Mouse (Mus musculus): ENCODE data around the gene Polm. TPM values are rescaled to one million over a fixed set of nuclear protein-coding genes. Genes with fewer than 3 reads are reported as not detected.

Polm gene
- total RNA-seq (2021) = 10 to 100 TPM in 1 of 2 experiments, 1 to 10 TPM in 1; 8.6 to 10.5 TPM
- long read RNA-seq, experiment 1, partial matches to known transcripts = 1 of 10 reads
- long read RNA-seq, experiment 1, other reads (novel, unspliced or antisense) = 6 of 10 reads
- long read RNA-seq, experiment 2, partial matches to known transcripts = 0 of 1 reads
- long read RNA-seq, experiment 2, other reads (novel, unspliced or antisense) = 1 of 1 reads

DNA sequence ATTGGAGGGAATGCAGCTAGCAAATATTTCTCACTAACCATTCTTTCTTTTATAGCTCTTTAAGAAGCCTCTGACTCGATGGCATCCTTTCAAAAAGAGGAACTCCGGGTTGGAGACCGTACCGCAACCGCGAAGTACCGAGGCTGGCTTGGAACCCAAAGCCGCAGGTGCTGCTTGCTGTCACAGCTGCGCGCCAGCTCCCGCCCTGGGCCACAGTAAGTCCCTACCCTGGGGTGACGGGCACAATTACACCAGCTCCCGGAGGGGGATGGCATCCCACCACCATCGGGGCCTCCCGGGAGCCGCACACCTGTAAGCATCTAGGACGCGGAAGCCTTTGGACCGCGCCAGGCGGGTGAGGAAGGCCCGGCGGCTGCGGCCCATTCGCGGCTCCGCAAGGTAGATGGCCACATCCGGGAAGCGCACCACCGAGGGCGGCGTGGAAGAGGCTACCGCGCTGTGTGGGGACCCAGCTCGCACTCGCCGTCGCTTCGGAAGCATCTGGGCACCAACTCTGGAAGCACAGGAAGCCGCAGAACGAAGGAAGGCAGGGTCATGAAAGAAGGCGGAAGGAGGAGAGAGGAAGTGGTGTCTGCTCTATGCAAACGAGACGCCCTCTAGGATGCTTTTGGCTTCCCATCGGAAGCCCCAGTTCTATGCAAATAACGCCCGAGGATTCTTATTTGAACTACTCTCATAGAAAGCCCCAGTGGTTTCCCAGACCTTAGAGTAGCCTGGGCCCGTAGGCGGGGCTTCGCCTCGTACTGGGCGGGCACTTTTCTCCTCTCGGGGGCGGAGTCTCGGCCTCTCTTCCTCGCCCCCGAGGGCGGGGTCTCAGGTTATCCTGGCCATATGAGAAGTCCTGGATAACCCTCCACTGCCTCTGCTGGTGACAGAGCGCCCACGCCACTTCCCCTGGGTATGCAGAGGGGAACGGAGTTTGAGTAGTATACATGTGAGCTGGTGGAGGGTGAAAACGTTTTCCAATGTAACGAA is at the start of gene Polm:
Gene Polm, minus strand, starts transcription at position 766 of the 996 bp plus-strand sequence.
- peak within 1 kb of the TSS; percentile 71 for H3K4me3 ChIP-seq
- peak; percentile 63 for TF ChIP-seq CTCF (IDR thresholded peaks at IDR 0.05)
- DNase-seq (ENCODE audit: extremely low spot score in 1 of 2, low spot score in 2 of 2) = peak; percentile 80 to 86
- H3K27ac ChIP-seq = peak within 1 kb of the TSS; percentile 87
- intact Hi-C loops (cut with DNase I) = loop anchor here (2.0 kb wide), 2 partner anchors 41 to 49 kb away; partner anchors contain the start of genes Dbnl and Pold2

DNA sequence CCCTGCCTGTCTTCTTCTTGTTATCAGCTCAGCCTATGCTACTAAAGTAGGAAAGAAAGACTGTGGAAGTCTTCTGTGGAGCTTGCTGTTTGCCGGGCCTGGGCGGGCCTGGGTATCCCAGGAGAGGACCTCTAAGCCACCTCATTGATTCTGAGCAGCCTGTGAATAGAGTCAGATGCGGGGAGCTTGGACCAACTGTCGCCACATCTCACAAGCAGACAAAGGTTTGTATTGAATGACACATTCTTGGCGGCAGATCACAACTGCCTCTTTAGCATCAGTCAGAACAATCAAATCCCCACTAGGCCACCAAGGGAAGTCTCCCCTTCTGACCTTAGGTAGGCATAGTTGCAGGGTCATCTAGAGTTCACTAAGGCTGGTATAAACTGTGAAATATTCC is 49.4 kb upstream of the Polm start:
- no peak for TF ChIP-seq CTCF (IDR thresholded peaks at IDR 0.05)
- intact Hi-C loops (cut with DNase I) = loop anchor here (2.0 to 10.0 kb wide), 2 partner anchors 26 to 402 kb away; no protein-coding TSS in a partner anchor
- H3K4me3 ChIP-seq = no peak overlapping the region
- no peak overlapping the region for H3K27ac ChIP-seq
- no peak for DNase-seq (ENCODE audit: extremely low spot score in 1 of 2, low spot score in 2 of 2)

DNA sequence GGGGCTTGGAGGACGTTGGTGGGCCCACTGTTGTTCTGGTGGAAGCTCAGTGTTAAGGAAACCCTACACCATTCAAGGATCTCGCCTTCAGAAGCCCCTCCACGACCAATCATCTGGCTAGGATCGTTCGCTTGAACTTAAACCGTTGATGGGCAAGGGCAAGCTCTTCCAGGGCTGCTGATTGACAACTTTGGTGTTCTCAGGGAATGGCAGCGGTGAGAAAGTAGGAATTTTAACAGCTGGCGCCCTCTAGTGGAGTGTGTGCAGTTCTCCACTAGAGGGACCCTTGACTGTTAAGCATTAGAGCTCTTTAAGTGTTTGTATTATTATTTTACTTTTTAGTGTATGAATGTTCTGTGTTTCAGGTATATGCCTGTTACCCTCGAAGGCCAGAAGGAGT is 48.4 kb upstream of the Polm start:
- Histone ChIP-seq H3K4me3 (no peak overlapping the region), H3K27ac (no peak overlapping the region)
- TF ChIP-seq CTCF (IDR thresholded peaks at IDR 0.05) = peak; percentile 96
- DNase-seq (ENCODE audit: extremely low spot score in 1 of 2, low spot score in 2 of 2) = peak; percentile 58 to 59
- intact Hi-C loops (cut with DNase I) = loop anchor here (2.0 to 10.0 kb wide), 2 partner anchors 27 to 401 kb away; no protein-coding TSS in a partner anchor

DNA sequence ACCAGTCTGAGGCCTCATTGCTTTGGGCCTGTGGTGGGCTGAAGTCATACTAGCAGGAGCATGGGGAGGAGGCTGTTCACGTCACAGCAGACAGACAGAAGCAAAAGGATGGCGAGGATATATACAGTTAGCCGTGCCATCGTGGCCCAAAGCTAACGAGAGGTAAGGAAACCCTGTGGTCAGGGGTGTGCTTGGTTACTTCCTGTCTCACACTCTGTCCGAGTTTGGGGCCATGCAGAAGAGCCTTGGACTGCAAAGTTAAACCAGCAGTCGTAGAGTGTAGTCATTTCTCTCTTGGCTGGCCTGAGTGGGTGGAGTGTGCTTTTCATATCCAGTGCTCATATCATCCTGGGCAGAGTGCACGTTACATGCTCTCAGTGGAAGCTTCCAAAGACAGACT is 44.7 kb upstream of the Polm start:
- intact Hi-C loops (cut with DNase I) = loop anchor here (10.0 kb wide), 1 partner anchor 398 kb away; no protein-coding TSS in a partner anchor
- Histone ChIP-seq H3K4me3 (no peak overlapping the region), H3K27ac (no peak overlapping the region)
- DNase-seq (ENCODE audit: extremely low spot score in 1 of 2, low spot score in 2 of 2) = no peak
- no peak for TF ChIP-seq CTCF (IDR thresholded peaks at IDR 0.05)

DNA sequence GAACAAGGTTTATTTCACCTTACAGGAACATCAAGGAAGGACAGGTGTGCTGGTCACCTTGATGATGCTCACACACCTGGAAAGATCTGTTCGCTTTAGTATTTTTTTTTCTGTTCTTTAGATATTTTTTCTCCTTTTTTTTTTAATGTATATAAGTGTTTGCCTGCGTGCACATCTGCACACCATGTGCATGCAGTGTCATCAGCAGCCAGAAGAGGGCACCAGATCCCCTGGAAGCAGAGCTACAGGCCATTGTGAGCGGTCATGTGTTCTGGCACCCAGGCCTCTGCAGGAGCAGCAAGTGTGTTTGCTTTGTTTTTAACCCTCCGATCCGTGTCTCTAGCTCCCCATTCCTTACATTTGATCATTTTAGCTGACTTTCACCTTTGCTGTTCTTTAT is 42.1 kb upstream of the Polm start:
- Histone ChIP-seq H3K27ac (no peak overlapping the region), H3K4me3 (no peak overlapping the region)
- intact Hi-C loops (cut with DNase I) = loop anchor here (2.0 to 10.0 kb wide), 4 partner anchors 43 to 395 kb away; partner anchors contain the start of genes Dbnl and Ykt6
- DNase-seq (ENCODE audit: extremely low spot score in 1 of 2, low spot score in 2 of 2) = peak; percentile 38 to 51
- peak; percentile 70 for TF ChIP-seq CTCF (IDR thresholded peaks at IDR 0.05)

DNA sequence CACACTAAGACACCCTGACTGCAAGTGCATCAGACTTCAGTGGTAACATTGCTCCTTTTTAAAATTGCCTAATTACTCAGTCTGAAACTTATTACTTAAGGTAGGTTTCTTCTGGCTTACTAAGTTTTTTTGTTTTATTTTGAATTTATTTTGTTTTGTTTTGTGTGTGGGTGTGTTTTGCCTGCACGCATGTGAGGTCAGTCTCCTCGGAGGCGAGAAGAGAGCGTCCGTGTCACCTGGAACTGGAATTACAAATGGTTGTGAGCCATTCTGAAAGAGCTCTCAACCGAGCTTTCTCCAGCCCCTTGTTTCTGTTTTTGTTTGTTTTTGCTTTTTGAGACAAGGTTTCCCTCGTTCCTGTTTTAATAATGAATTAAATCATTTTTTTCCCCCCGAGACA is 40.8 kb upstream of the Polm start:
- DNase-seq (ENCODE audit: extremely low spot score in 1 of 2, low spot score in 2 of 2) = no peak
- H3K4me3 ChIP-seq = peak overlapping the region; percentile 78
- intact Hi-C loops (cut with DNase I) = loop anchor here (2.0 kb wide), 3 partner anchors 42 to 90 kb away; partner anchors contain the start of genes Dbnl and Ykt6
- TF ChIP-seq CTCF (IDR thresholded peaks at IDR 0.05) = no peak
- H3K27ac ChIP-seq = peak overlapping the region; percentile 86

DNA sequence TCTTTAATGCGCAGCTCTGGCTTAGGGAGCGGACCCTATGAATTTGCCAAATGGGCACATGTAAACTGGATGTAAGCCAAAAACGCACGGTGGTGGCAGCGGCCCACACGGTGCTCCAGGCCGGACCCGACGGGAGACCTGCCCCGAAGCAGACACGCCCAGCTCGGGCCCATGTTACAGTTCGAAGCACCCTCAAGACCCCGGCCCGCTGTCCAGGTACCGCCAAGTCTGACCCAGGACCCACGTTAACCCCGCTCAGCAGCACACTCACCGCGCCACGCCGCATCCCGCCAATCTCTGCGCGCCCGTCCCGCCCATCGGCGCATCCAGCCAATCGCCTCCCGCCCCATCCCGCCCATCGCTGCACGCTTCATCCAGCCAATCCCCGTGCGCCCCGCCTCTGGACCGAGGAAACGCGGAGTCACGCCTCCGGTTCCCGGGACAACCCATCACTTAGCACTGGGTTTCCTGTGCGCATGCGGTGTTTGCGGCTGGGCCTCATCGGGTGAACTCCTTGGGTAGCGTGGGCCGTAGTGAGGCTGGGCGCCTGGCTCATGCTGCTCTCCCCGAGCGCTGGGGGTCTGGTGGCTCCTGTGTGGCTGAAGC is 40.2 kb upstream of the Polm start, which contains the start of gene Pold2:
Gene Pold2, minus strand, starts transcription at position 372 of the 606 bp plus-strand sequence.
- DNase-seq (ENCODE audit: extremely low spot score in 1 of 2, low spot score in 2 of 2) = peak; percentile 95 to 97
- intact Hi-C loops (cut with DNase I) = loop anchor here (2.0 kb wide), 3 partner anchors 41 to 89 kb away; partner anchors contain the start of genes Dbnl and Ykt6
- TF ChIP-seq CTCF (IDR thresholded peaks at IDR 0.05) = no peak
- Histone ChIP-seq H3K27ac (peak within 1 kb of the TSS; percentile 86), H3K4me3 (peak within 1 kb of the TSS; percentile 78)

DNA sequence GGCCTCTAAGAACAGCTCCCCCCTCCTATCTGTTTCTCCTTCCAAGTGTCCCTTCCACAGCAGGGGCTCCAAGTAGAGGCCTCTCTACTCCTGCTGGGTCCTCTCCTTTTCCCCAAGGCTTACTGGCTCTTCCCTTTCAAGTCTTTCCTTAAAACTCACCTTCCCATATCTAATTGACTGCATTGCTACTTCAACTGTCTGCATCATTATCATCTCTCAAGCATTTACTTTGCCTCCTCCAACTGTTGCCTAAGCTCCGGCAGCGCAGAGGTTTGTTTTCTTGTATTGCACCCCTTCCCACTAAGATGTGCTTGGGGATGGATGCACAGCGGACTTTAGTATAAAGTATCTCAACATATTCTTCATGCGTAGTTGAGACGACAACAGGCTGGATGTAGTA is 39.6 kb upstream of the Polm start:
- no peak for DNase-seq (ENCODE audit: extremely low spot score in 1 of 2, low spot score in 2 of 2)
- no peak overlapping the region for H3K27ac ChIP-seq
- no peak for TF ChIP-seq CTCF (IDR thresholded peaks at IDR 0.05)
- intact Hi-C loops (cut with DNase I) = no loop called here
- H3K4me3 ChIP-seq = peak overlapping the region; percentile 78

DNA sequence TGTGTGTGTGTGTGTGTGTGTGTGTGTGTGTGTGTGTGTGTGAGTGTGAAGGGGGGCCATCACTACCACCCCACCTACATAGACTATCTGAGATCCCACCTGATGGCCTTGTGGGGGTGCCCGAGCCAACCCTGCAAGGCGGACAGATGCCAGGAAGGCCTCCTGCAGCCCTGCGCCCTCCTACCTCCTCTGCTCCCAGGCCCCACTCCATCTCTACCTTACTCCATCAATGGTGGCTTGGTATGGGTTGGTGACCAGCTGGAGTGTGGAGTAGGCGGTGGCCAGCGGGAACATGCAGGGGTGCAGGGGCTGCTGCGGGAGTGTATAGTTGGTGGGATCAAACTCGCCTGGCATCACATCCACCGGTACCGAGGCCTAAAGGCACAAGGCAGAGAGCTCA is 35.4 kb upstream of the Polm start:
- H3K27ac ChIP-seq = no peak overlapping the region
- no peak for DNase-seq (ENCODE audit: extremely low spot score in 1 of 2, low spot score in 2 of 2)
- intact Hi-C loops (cut with DNase I) = no loop called here
- H3K4me3 ChIP-seq = no peak overlapping the region
- no peak for TF ChIP-seq CTCF (IDR thresholded peaks at IDR 0.05)

DNA sequence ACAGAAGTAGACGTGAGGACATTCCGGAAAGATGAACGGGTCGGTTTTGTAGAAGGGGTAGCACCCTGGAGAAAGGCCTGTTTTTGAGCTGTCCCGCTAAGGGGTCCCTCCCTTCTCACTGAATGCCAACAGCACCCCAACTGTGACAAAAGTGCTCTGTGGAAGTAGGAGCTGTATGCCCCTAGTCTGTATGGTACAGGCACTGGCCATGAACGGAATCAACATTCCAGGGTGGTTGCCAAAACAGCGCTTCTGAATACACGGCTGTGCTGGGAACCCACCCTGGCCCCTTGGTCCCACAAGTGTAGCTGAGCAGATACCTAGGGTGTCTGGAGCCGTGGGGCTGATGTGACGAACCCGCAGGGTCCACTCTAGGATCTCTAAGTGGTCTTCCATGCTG is 34.9 kb upstream of the Polm start:
- no peak overlapping the region for H3K27ac ChIP-seq
- H3K4me3 ChIP-seq = no peak overlapping the region
- no peak for DNase-seq (ENCODE audit: extremely low spot score in 1 of 2, low spot score in 2 of 2)
- intact Hi-C loops (cut with DNase I) = no loop called here
- no peak for TF ChIP-seq CTCF (IDR thresholded peaks at IDR 0.05)

DNA sequence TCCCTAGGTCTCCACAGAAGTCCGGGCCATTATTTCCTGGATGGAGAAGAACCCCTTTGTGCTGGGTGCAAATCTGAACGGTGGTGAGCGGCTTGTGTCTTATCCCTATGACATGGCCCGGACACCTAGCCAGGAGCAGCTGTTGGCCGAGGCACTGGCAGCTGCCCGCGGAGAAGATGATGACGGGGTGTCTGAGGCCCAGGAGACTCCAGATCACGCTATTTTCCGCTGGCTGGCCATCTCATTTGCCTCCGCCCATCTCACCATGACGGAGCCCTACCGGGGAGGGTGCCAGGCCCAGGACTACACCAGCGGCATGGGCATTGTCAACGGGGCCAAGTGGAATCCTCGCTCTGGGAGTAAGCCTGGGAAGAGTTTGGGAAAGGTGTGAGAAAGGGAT is 32.3 kb upstream of the Polm start:
- no peak for DNase-seq (ENCODE audit: extremely low spot score in 1 of 2, low spot score in 2 of 2)
- H3K4me3 ChIP-seq = no peak overlapping the region
- intact Hi-C loops (cut with DNase I) = no loop called here
- TF ChIP-seq CTCF (IDR thresholded peaks at IDR 0.05) = no peak
- H3K27ac ChIP-seq = no peak overlapping the region

Measured in left cerebral cortex, adult 2 months (tissue).